Mouse (Mus musculus): ENCODE data around the gene Pls3.

- no peak for TF ChIP-seq POLR2A (IDR thresholded peaks at IDR 0.05; ENCODE audit: insufficient read length, low read depth)
- no peak for TF ChIP-seq TCF12 (IDR thresholded peaks at IDR 0.05; ENCODE audit: insufficient read depth, poor library complexity, severe bottlenecking)
- no peak for TF ChIP-seq POLR2AphosphoS2 (IDR thresholded peaks at IDR 0.05; ENCODE audit: insufficient read length, low read depth)
- no peak for TF ChIP-seq MYOD1 (IDR thresholded peaks at IDR 0.05; ENCODE audit: control insufficient read depth in 1 of 3, insufficient read length in 2 of 3, low read depth in 2 of 3)
These were observed 30.7 kb downstream of the Pls3 start for GRCm38 (mm10) chrX:75844290-75844689.
